Mouse (Mus musculus) kidney, adult 8-10 months (tissue): ENCODE measurements around the gene Aars.
A peak's percentile ranks its signal among the peaks of the same experiment; 100 is the strongest.
"Not testable (repeated sequence)": the region's sequence is repeated elsewhere in the genome, so short reads cannot be mapped to it uniquely, and the experiment has no call there.

ENCODE experiments used
- DNase-seq, 2 experiments: peaks; one replicate each; pipeline ENCODE4 v3.0.0; 2022

Aars gene

GRCm38 (mm10) chr8:111055031-111055634 is 22.2 kb downstream of the Aars start:
- DNase-seq, result no peak

DNA sequence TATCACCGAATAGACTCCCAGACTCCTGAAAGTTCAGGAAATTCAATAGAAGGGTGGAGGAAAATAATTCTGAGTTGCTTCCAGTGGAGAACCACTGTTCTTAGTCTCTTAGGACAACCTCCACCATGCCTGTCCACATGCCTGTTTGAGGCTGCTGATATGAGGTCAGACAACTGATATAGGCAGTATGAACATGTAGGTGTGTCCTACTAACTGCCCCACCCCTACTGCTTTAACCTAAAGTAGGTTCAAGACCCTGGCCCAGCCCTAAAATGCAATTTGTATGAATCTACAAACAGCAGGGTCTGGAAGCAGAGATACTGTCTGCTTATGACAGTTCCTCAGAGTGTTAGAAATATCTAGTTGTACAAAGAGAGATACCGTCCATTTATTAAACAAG is 22.7 kb downstream of the Aars start:
- DNase-seq, result no peak

- DNase-seq, result peak; percentile 89 to 90
Observed at GRCm38 (mm10) chr8:111056158-111056663, 23.3 kb downstream of the Aars start, which contains the start of gene Exosc6. TSS of gene Exosc6 (plus strand) at chr8:111056339.

- peak; percentile 37 to 38 for DNase-seq
Observed at GRCm38 (mm10) chr8:111056691-111057293, 23.8 kb downstream of the Aars start.

DNA sequence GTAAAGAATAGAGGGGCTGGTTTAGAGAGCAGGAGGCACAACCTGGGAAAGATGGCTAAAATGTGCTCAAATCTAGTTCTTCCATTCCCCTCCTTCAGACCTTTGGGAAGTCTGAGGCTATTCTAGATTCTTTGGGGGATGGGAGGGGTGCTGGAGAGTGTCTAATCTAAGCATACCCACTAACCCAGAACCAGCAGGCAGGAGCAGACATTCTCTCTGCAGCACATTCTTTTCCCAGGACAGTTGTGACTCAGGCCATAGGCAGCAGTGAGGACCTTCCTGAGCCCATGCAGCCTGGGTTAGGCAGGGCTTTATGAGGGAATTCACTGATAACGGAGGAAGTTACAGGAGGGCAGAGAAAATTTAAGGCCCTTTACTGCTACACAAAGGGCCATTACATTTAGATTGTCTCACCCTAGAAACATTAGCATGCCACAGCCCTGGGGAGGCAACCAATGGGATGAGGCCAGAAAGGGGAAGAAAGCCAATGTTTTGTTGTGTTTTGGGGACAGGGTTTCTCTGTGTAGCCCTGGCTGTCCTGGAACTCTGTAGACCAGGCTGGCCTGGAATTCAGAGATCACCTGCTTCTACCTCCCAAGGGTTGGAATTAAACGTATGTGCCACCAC is 26.1 kb downstream of the Aars start:
- no peak for DNase-seq

DNA sequence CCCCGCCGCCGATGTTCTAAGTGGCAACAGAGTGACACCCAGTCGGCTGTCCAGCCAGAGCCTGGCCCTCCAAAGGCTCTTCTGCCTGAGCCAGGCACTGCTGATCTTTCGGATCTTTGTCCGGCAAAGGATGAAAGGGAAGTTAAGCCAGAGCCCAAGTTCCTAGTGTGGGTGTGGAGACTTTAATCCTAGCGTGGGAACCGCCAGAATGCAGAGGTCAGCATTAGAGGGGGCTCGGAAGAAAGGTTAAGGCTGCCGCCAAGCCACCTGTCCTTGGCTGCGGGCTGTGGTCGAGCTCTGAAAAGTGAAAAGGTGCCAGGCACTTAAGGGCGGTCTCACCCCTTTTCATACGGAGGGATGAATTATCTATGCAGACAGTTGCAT is 28.7 kb downstream of the Aars start:
- DNase-seq, result no peak

DNA sequence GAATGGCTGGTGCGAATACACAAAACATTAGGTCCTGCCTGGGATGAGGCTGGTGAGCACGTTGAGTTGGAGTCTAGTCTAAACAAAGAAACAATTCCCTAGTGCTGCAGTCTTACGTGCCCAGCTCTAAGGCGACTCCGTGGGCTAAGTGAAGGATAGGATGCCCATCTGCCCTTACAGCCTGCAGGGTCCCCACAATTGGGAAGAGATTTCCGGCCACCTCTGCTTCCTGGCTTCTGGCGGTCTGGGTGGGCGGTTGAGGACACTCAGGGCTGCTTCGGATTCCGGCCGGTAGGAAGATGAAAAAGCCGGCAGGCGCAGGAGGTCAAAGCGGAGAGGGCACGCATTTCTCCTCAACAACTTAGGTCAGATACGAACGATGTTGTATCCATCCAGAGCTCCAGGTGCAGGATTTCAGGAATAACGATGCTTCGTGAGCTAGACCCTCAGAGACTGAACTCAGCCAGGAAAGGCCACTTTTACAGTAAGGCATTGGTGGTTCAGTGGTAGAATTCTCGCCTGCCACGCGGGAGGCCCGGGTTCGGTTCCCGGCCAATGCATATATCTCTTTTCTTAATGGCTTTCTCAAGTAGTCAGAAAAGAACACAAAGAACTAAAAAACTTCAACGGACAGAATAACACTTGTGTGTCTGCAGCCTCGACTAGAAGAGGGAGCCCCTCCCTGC is 29.3 kb downstream of the Aars start:
- peak; percentile 62 to 84 for DNase-seq

GRCm38 (mm10) chr8:111062893-111063292 is 29.9 kb downstream of the Aars start:
- no peak for DNase-seq

- DNase-seq, result no peak
Observed at GRCm38 (mm10) chr8:111066308-111066707, 33.4 kb downstream of the Aars start.

GRCm38 (mm10) chr8:111067439-111067838 is 34.5 kb downstream of the Aars start:
- no peak for DNase-seq

DNA sequence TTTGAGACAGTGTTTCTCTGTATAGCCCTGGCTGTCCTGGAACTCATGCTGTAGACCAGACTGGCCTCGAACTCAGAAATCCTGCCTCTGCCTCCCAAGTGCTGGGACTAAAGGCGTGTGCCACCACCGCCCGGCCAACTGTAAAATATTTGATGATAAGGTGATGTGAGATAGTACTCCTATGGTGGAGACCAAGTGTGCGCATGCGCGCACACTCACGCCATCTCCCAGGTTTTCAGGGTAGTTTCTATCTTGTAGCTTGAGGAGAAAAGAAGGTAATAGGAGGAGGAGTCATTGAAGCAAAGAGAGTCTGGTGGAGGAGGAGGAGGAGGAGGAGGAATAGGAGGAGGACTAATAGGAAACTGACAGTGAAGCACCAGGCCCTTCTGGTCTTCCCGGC is 35.7 kb downstream of the Aars start:
- not testable (repeated sequence) for DNase-seq

DNA sequence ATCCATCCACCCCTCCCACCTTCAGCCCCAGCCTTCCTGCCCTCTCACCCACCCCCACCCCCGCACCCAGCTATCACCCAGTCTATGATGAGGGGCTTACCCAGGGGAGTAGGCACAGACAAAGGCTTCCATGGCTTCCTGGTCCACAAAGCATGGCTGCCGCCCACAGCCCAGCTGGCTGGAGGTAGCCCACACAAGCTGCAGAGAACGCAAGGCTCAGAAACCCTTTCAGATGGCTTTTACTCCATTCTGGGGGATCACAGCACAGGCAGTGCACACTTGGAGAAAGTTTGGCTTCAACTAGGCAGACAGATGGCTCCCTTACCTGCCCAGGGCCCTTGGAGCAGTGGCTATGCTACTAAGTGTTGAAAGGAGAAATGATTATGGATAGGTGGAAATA is 43.0 kb downstream of the Aars start:
- DNase-seq, result no peak

DNA sequence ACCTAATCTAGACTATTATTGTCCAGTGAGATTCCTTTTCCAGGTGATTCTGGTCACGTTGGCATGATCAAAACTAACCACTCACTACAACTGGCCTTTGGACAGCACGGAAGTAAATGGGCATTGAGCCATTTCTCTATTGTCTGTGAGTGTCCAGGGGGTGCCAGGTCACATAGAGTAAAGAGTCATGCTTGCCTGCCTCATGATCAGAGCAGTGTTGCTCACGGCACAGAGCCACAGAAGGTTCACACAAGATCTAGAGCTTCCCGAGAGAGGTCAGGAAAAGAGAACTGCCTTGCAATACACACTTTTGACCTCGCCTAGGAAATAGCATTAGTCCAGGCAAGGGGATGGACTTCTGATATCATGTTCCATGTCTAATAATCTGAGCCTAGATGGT is 46.5 kb downstream of the Aars start:
- DNase-seq, result peak; percentile 39 to 48

DNA sequence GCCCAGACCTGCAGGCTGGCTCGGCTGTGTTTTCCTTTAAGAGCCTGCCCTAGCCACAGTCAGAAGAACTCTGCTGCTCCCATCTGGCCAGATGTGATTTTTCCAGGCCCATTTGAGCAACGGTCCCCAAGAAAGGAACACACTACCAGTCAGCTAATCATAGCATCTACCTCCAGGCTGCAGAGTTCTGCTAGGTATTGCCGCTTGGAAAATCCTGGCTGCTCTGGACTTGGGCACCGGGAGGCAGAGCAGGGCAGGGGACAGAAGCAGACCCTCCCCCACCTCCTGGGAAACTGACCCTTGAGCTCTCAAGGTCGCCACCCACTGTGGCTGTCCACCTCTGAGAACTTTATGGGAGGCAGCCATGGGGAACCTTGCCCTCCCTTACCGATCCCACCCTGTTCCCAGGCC is 46.9 kb downstream of the Aars start:
- DNase-seq, result peak; percentile 48 to 60

DNA sequence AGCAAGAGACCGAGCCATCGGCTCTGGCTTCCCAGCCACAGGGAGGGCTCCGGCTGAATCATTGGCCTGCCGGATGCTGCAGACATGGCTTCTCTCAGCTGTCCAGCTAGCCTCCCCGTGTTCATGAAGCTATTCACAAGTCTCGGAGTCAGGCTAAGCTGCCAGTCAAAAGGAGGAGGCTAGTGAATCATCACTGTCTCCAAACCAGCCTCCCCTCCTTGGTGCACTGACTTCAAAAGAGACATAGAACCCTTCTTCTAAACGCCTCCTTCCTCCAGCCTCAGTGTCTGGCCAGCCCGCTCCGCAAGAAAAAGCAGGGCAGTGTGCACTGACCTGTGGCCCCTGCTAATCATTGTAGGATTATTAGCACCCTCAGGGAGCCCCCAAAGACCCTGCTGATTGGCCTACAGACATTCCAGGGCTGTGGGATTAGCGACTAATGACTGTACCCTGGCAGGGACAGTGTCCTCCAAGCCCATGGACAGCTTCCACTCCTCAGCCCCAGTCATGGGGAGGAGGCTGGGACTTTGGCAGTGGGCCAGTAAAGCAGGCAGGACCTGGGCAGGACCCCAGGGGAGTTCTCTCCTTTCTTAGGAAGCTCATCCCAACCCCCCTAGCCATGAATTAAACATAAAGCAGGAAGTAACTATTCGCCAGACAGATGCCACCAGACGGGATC is 48.8 kb downstream of the Aars start:
- no peak for DNase-seq

DNA sequence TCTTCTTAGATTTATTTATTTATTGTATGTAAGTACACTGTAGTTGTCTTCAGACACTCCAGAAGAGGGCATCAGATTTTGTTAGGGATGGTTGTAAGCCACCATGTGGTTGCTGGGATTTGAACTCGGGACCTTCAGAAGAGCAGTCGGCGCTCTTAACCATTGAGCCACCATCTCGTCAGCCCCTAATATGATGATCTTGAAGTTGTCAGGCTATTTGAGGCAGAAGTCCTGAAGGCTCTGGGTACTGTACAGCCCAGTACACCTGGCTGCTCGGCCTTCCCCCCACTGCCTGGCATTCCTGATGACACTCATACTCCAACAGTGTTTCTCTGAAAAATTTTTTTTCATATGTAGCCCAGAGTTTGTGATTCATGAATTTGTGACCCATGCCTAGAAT is 51.0 kb downstream of the Aars start:
- DNase-seq, result not testable (repeated sequence)

DNA sequence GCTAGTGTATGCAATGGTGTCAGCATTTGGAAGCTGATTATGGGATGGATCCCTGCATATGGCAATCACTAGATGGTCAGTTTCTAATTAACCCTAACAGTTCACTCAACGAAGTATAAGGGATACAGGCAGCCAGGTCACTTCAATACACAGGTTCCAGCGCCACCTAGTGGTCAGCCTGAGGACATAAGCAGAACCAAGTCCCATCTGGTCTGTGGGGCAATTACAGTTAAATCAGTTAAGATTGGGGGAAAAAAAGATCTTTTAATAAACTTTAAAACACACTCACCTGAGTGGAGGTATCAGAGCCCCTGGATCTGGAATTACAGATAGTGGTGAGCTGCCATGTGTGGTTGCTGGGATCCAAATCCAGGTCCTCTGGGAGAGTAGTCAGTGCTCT is 57.2 kb downstream of the Aars start:
- DNase-seq, result peak; percentile 35 to 55

GRCm38 (mm10) chr8:111091706-111092105 is 58.8 kb downstream of the Aars start:
- no peak for DNase-seq

DNA sequence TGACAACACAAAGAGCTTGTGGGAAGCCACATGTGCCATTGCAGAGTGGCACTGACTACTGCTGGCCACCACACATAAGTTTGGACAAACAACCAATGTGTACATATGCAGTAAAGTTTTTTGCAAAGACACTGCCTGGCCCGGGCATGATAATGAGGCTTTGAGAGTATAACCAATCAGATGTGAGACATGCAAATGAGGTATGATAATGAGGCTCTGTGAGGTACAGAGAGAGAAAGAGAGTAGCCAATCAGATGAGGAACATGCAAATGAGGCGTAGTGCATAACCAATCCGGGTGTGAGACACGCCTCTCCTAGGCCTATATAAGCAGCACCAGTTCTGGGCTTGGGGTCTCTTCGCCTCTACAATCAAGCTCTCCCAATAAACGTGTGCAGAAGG is 59.4 kb downstream of the Aars start, which contains the start of gene Clec18a:
Gene Clec18a, minus strand, starts transcription at position 101 of the 400 bp plus-strand sequence.
- DNase-seq, result not testable (repeated sequence)

GRCm38 (mm10) chr8:111093865-111094718 is 61.1 kb downstream of the Aars start, which contains the start of gene Pdpr:
TSS of gene Pdpr (plus strand) at chr8:111094630.
- DNase-seq, result peak; percentile 90 to 93

GRCm38 (mm10) chr8:111094719-111095302 is 61.9 kb downstream of the Aars start:
- not testable (repeated sequence) for DNase-seq
